Mouse (Mus musculus): ENCODE measurements around the gene Zbtb38. TPM values are rescaled to one million over a fixed set of nuclear protein-coding genes. Genes with fewer than 3 reads are reported as not detected.

Gene Zbtb38
- total and polyA plus RNA-seq, 2 experiments from 2014 or later: 38.7 to 46.5 TPM

DNA sequence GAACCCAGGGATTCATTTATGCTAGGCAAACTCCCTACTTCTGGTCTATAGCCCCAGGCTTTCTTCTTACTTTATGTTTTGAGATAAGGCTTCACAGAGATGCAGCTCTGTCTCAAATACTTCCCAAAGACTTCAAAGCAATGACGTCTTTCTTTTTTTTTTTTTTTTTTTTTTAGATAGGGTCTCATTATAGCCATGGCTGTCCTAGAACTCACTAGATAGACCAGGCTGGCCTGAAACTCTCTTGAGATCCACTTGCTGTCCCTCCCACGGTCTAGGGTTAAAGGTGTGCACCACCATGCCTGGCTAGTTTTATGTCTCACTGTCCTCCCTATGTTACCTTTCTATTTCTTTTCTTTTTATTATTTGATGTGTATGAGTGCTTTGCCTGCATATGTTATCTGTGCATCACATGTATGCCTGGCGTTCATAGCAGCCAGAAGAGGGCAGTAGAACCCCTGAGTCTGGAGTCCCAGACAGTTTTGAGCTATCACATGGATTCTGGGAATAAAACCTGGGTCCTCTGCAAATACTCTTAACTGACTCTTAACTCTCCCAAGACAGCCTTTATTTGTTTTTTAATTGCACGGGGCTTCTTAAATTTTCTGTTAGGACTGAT lies 37.9 kb upstream of the Zbtb38 start:
- 57% methylated on average over 4 of the region's 4 CpGs for WGBS
- no peak for TF ChIP-seq CTCF (IDR thresholded peaks at IDR 0.05; ENCODE audit: low read depth)

DNA sequence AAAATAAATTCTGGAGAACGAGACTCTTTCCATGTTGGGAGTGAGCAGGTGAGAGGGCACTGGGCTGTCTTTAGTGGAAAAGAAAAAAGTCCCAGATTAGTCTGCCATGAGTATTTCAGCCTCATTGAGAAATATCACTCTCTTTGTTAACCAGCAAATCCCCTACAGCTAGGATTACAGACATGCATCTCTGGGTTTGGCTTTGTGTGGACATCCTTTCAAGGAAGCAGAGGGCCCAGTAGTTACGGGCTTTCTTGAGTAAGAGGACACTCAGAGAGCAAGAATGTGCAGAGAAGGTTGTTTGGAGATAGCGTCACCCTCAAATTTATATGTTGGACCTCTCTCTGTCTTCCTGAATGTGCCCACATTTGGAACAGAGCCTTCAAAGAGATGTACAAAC lies 37.3 kb upstream of the Zbtb38 start:
- no peaks in the 10 kb centered on the region for H3K36me3 ChIP-seq (ENCODE audit: insufficient read depth, low read length)
- H3K4me3 ChIP-seq (ENCODE audit: low read length): no peak overlapping the region
- DNase-seq (ENCODE audit: low spot score): no peak
- TF ChIP-seq CTCF (IDR thresholded peaks at IDR 0.05; ENCODE audit: low read depth): no peak
- no peaks in the 10 kb centered on the region for H3K4me1 ChIP-seq (ENCODE audit: insufficient read depth, low read length)
- no peak overlapping the region for H3K9ac ChIP-seq (replicated peaks; ENCODE audit: low read length)
- H3K4me2 ChIP-seq (ENCODE audit: low read depth, low read length): no peak overlapping the region
- 91% methylated on average over 3 of the region's 3 CpGs for WGBS
- no peaks in the 10 kb centered on the region for H3K27me3 ChIP-seq (ENCODE audit: insufficient read depth, low read length)
- H3K27ac ChIP-seq: no peak overlapping the region
- ATAC-seq: no peak
- no peaks in the 10 kb centered on the region for H3K9me3 ChIP-seq (ENCODE audit: low read length)

More for the DNA sequence above, 37.9 kb upstream of the Zbtb38 start:
- DNase-seq (ENCODE audit: low spot score) (peak; percentile 18), ATAC-seq (no peak)
- Histone ChIP-seq H3K4me2 (ENCODE audit: low read depth, low read length) (no peak overlapping the region), H3K36me3 (ENCODE audit: insufficient read depth, low read length) (no peaks in the 10 kb centered on the region), H3K4me3 (ENCODE audit: low read length) (no peak overlapping the region), H3K27ac (no peak overlapping the region), H3K9ac (replicated peaks; ENCODE audit: low read length) (no peak overlapping the region), H3K27me3 (ENCODE audit: insufficient read depth, low read length) (no peaks in the 10 kb centered on the region), H3K4me1 (ENCODE audit: insufficient read depth, low read length) (peaks cover 4% of the 10 kb centered on the region; the same call in 1 of the 2 replicates), H3K9me3 (ENCODE audit: low read length) (no peaks in the 10 kb centered on the region)

DNA sequence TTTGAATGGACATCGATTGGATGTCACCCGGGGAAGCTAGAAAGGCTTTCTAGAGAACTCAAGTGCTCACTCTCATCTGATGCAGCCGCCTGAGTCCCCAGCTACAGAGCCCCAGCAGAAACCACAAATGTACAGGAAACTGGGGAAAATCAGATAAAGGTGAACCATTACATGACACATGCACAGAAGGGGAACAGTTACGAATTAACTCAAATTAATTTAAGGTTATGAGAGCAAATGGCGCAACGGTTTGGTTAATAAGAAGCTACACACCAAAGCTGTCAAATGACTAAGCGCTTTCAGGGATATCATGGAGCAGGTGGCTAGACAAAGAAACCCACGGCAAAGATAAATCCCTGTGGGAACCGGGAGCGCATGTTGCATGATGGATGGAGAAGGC lies 35.2 kb upstream of the Zbtb38 start:
- Histone ChIP-seq H3K4me2 (ENCODE audit: low read depth, low read length) (no peak overlapping the region), H3K4me3 (ENCODE audit: low read length) (no peak overlapping the region), H3K27me3 (ENCODE audit: insufficient read depth, low read length) (no peaks in the 10 kb centered on the region), H3K9ac (replicated peaks; ENCODE audit: low read length) (no peak overlapping the region), H3K27ac (no peak overlapping the region), H3K36me3 (ENCODE audit: insufficient read depth, low read length) (no peaks in the 10 kb centered on the region), H3K4me1 (ENCODE audit: insufficient read depth, low read length) (no peaks in the 10 kb centered on the region), H3K9me3 (ENCODE audit: low read length) (no peaks in the 10 kb centered on the region)
- ATAC-seq (no peak), DNase-seq (ENCODE audit: low spot score) (no peak)
- WGBS: 77% methylated on average over 10 of the region's 10 CpGs
- no peak for TF ChIP-seq CTCF (IDR thresholded peaks at IDR 0.05; ENCODE audit: low read depth)

DNA sequence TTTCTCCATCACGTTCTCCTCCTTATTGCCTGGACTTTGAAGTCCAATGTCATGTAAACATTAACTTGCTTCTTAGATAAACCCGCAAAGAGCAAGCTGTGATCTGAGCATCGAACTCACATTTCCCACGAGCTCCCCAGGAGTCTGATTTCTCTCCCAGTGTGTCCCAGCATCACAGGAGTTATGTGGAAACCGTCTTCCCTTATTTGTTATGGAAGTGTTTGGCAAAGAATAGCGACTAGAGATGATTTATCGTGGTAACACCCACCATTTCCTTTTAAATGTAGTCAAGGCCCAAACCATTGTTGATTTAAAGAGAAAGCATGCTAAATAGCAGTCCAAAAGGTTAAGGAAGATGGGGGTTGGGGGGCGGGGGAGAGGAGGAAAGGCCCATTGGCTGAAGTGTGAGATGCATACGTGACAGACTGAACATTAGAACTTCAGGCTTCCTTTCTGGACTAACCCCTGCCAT lies 33.3 kb upstream of the Zbtb38 start:
- Histone ChIP-seq H3K27ac (no peak overlapping the region), H3K4me3 (ENCODE audit: low read length) (no peak overlapping the region), H3K9me3 (ENCODE audit: low read length) (no peaks in the 10 kb centered on the region), H3K36me3 (ENCODE audit: insufficient read depth, low read length) (no peaks in the 10 kb centered on the region), H3K4me1 (ENCODE audit: insufficient read depth, low read length) (no peaks in the 10 kb centered on the region), H3K27me3 (ENCODE audit: insufficient read depth, low read length) (no peaks in the 10 kb centered on the region), H3K9ac (replicated peaks; ENCODE audit: low read length) (no peak overlapping the region), H3K4me2 (ENCODE audit: low read depth, low read length) (no peak overlapping the region)
- DNase-seq (ENCODE audit: low spot score) (no peak), ATAC-seq (no peak)
- WGBS: 53% methylated on average over 9 of the region's 9 CpGs
- TF ChIP-seq CTCF (IDR thresholded peaks at IDR 0.05; ENCODE audit: low read depth): no peak

DNA sequence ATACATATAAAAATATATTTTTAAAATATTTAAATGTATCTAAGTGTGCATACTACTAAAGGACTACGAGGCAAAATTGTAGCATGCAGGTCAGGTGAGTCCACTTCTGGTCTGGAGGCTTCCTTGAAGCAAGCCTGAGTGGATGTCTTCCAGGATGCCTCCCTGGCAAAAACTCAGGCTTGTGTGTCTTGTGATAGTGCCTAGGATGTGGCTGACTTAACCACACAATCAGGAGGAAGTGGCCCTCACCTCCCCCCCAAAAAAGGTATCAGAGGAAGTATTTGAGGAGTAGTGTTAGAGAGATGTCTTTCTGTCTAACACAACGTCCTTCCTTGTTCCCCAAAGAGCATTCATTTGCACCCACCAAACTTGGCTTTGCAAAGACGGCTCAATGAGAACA lies 32.6 kb upstream of the Zbtb38 start:
- WGBS: 73% methylated on average over 3 of the region's 3 CpGs
- no peak overlapping the region for H3K9ac ChIP-seq (replicated peaks; ENCODE audit: low read length)
- no peak overlapping the region for H3K4me2 ChIP-seq (ENCODE audit: low read depth, low read length)
- no peaks in the 10 kb centered on the region for H3K4me1 ChIP-seq (ENCODE audit: insufficient read depth, low read length)
- H3K27me3 ChIP-seq (ENCODE audit: insufficient read depth, low read length): no peaks in the 10 kb centered on the region
- ATAC-seq: no peak
- H3K27ac ChIP-seq: no peak overlapping the region
- TF ChIP-seq CTCF (IDR thresholded peaks at IDR 0.05; ENCODE audit: low read depth): no peak
- H3K36me3 ChIP-seq (ENCODE audit: insufficient read depth, low read length): no peaks in the 10 kb centered on the region
- no peak overlapping the region for H3K4me3 ChIP-seq (ENCODE audit: low read length)
- no peak for DNase-seq (ENCODE audit: low spot score)
- no peaks in the 10 kb centered on the region for H3K9me3 ChIP-seq (ENCODE audit: low read length)

DNA sequence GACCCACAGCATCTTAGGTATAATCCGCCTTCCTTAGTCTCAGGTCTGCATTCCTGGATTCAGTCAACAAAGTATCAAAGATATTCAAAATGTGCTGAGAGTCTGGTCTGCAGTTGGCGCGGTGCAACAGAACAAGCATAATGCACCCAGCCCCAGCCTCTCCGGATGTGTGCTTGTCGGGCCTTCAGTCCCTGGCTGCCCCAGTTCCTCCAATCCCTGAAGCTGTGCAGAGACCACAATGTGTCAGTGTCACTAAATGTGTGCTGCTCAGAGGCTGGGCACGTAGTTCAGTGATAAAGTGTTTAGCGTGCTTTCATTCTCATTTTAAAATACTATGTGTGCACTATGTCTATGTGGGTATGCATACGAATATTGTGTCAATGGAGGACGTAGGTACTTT lies 31.0 kb upstream of the Zbtb38 start:
- Histone ChIP-seq H3K36me3 (ENCODE audit: insufficient read depth, low read length) (no peaks in the 10 kb centered on the region), H3K4me3 (ENCODE audit: low read length) (no peak overlapping the region), H3K9ac (replicated peaks; ENCODE audit: low read length) (no peak overlapping the region), H3K4me1 (ENCODE audit: insufficient read depth, low read length) (no peaks in the 10 kb centered on the region), H3K27ac (no peak overlapping the region), H3K4me2 (ENCODE audit: low read depth, low read length) (no peak overlapping the region), H3K9me3 (ENCODE audit: low read length) (no peaks in the 10 kb centered on the region), H3K27me3 (ENCODE audit: insufficient read depth, low read length) (no peaks in the 10 kb centered on the region)
- TF ChIP-seq CTCF (IDR thresholded peaks at IDR 0.05; ENCODE audit: low read depth): no peak
- whole genome bisulfite sequencing: 84% methylated on average over 9 of the region's 9 CpGs
- ATAC-seq: no peak
- DNase-seq (ENCODE audit: low spot score): no peak

DNA sequence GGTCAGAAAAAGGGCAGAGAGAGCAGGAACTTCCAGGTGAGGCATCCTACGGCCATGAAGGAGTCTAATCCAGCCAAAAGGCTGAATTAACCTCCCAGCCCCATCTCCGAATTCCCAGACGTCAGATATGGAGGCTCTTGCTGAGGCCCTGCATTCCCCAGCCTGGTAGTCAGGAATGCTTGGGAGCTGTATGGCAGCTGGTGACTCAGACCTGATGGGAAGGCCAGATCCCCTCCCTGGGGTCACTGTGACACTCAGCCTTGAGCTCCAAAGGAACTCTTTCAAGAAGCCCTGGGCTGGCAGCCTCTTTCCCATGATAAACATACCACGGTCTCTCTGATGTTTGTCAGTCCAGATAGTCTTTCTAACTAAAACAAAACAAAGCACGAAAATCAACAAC lies 30.6 kb upstream of the Zbtb38 start:
- Histone ChIP-seq H3K9me3 (ENCODE audit: low read length) (no peaks in the 10 kb centered on the region), H3K4me1 (ENCODE audit: insufficient read depth, low read length) (no peaks in the 10 kb centered on the region), H3K9ac (replicated peaks; ENCODE audit: low read length) (no peak overlapping the region), H3K4me2 (ENCODE audit: low read depth, low read length) (no peak overlapping the region), H3K27me3 (ENCODE audit: insufficient read depth, low read length) (no peaks in the 10 kb centered on the region), H3K4me3 (ENCODE audit: low read length) (no peak overlapping the region), H3K36me3 (ENCODE audit: insufficient read depth, low read length) (no peaks in the 10 kb centered on the region), H3K27ac (no peak overlapping the region)
- ATAC-seq (no peak), DNase-seq (ENCODE audit: low spot score) (no peak)
- TF ChIP-seq CTCF (IDR thresholded peaks at IDR 0.05; ENCODE audit: low read depth): no peak
- 75% methylated on average over 5 of the region's 5 CpGs for WGBS
